Mouse (Mus musculus) cerebellum, adult 2 months (tissue): ENCODE data around the gene Zfp616. TPM values are rescaled to one million over a fixed set of nuclear protein-coding genes. Genes with fewer than 3 reads are reported as not detected.

Experiments used
- DNase-seq, 2 experiments: peaks; one replicate each; pipeline ENCODE4 v3.0.0; 2021
- H3K27ac ChIP-seq: fragments of 200-500 bp; 2 replicates; pipeline ENCODE4 v1.5.1; 2012; ENCODE audit warnings: low read length, control low read depth, inconsistent platforms; ENCODE audit not compliant: insufficient read depth
- H3K27me3 ChIP-seq: fragments of 200-500 bp; 2 replicates; pipeline ENCODE4 v1.6.1; 2012; ENCODE audit warnings: inconsistent platforms, mild to moderate bottlenecking, low read length, moderate library complexity; ENCODE audit not compliant: control insufficient read depth, insufficient read depth
- H3K4me1 ChIP-seq: fragments of 200-500 bp; 2 replicates; pipeline ENCODE4 v1.6.1; 2011; ENCODE audit warnings: low read length; ENCODE audit not compliant: control insufficient read depth, insufficient read depth
- H3K4me3 ChIP-seq: fragments of 200-500 bp; replicated peaks from 2 replicates; pipeline ENCODE3; 2011; ENCODE audit warnings: mild to moderate bottlenecking, low read depth, low read length, control low read depth; ENCODE audit not compliant: insufficient read depth
- CTCF ChIP-seq: fragments of 200-500 bp; IDR thresholded peaks from 2 replicates; pipeline ENCODE4 v1.5.1; 2011; ENCODE audit warnings: low read depth, mild to moderate bottlenecking, control low read depth, low read length, moderate library complexity, borderline replicate concordance; ENCODE audit not compliant: insufficient read depth
- POLR2A ChIP-seq: fragments of 200-500 bp; IDR thresholded peaks from 2 replicates; pipeline ENCODE4 v1.6.1; 2011; ENCODE audit warnings: low read length, control low read depth, borderline replicate concordance; ENCODE audit not compliant: insufficient read depth
- WGBS: fragments of 180-500 bp; shearing (Covaris S2); methylation state at CpG from one replicate; pipeline ENCODE4 v1.1.7; 2018; 5-methylcytosine and 5-hydroxymethylcytosine counted together
- polyA plus RNA-seq: library from polyadenylated mRNA; depleted of rRNA; stranded (reverse); fragments of >200 nt; gene quantifications from 2 replicates; pipeline ENCODE4 v1.2.3, GENCODE M21; 2012; rRNA removed

Zfp616 gene
- not detected in 2 replicates for polyA plus RNA-seq

- Histone ChIP-seq H3K4me3 (no peak within 1 kb of the TSS), H3K27me3 (no peaks in the 10 kb centered on the region), H3K4me1 (no peaks in the 10 kb centered on the region), H3K27ac (no peak within 1 kb of the TSS)
- TF ChIP-seq CTCF, result no peak
- TF ChIP-seq POLR2A, result no peak
- WGBS, result 88% methylated on average over 1 of the region's 1 CpGs
- no peak for DNase-seq
Measured at GRCm38 (mm10) chr11:74069655-74070054, at the start of gene Zfp616. Gene Zfp616 (plus strand): TSS chr11:74069955.

- Histone ChIP-seq H3K4me1 (no peaks in the 10 kb centered on the region), H3K27me3 (no peaks in the 10 kb centered on the region), H3K27ac (no peak overlapping the region), H3K4me3 (no peak overlapping the region)
- no peak for DNase-seq
- no peak for TF ChIP-seq POLR2A
- TF ChIP-seq CTCF, result no peak
- WGBS, result 58% methylated on average over 3 of the region's 3 CpGs
Measured at GRCm38 (mm10) chr11:74051347-74051746, 18.4 kb upstream of the Zfp616 start.

- Histone ChIP-seq H3K27ac (no peak within 1 kb of the TSS), H3K4me1 (no peaks in the 10 kb centered on the region), H3K27me3 (no peaks in the 10 kb centered on the region), H3K4me3 (no peak within 1 kb of the TSS)
- TF ChIP-seq POLR2A, result no peak
- no peak for TF ChIP-seq CTCF
- 78% methylated on average over 2 of the region's 2 CpGs for WGBS
- DNase-seq, result no peak
Measured at GRCm38 (mm10) chr11:74056451-74056850, 13.3 kb upstream of the Zfp616 start, which contains the start of the genes Olfr139 and Olfr399. Gene Olfr139 (minus strand): TSS chr11:74056551. Gene Olfr399 (minus strand): TSS chr11:74056615.

GRCm38 (mm10) chr11:74100724-74101123, 31.0 kb downstream of the Zfp616 start:
- Histone ChIP-seq H3K4me3 (no peak overlapping the region), H3K27me3 (no peaks in the 10 kb centered on the region), H3K4me1 (no peaks in the 10 kb centered on the region), H3K27ac (no peak overlapping the region)
- no peak for DNase-seq
- WGBS, result 75% methylated on average over 2 of the region's 2 CpGs
- no peak for TF ChIP-seq CTCF
- no peak for TF ChIP-seq POLR2A

- TF ChIP-seq CTCF (no peak), POLR2A (no peak)
- H3K27me3 ChIP-seq, result no peaks in the 10 kb centered on the region
- no peaks in the 10 kb centered on the region for H3K4me1 ChIP-seq
- DNase-seq, result no peak
- 44% methylated on average over 2 of the region's 2 CpGs for WGBS
- H3K4me3 ChIP-seq, result no peak overlapping the region
- H3K27ac ChIP-seq, result no peak overlapping the region
Measured at GRCm38 (mm10) chr11:74101507-74101906, 31.8 kb downstream of the Zfp616 start.

- H3K4me1 ChIP-seq, result no peaks in the 10 kb centered on the region
- no peak overlapping the region for H3K4me3 ChIP-seq
- DNase-seq, result no peak
- H3K27me3 ChIP-seq, result no peaks in the 10 kb centered on the region
- WGBS, result 14% methylated on average over 5 of the region's 5 CpGs
- TF ChIP-seq POLR2A (no peak), CTCF (no peak)
- no peak overlapping the region for H3K27ac ChIP-seq
Measured at GRCm38 (mm10) chr11:74105066-74105465, 35.3 kb downstream of the Zfp616 start.

- no peak within 1 kb of the TSS for H3K27ac ChIP-seq
- H3K4me1 ChIP-seq, result no peaks in the 10 kb centered on the region
- no peak for TF ChIP-seq CTCF
- TF ChIP-seq POLR2A, result no peak
- no peak for DNase-seq
- H3K4me3 ChIP-seq, result no peak within 1 kb of the TSS
- H3K27me3 ChIP-seq, result no peaks in the 10 kb centered on the region
Measured at GRCm38 (mm10) chr11:74113412-74113811, 43.7 kb downstream of the Zfp616 start, which contains the start of gene Olfr401. Gene Olfr401 (plus strand): TSS chr11:74113712.

Other genes with a start within 250 kb of the Zfp616 start
- not detected in 2 replicates for gene Olfr393, start 218.5 kb upstream of the Zfp616 start, polyA plus RNA-seq
- gene Olfr394, start 179.2 kb upstream of the Zfp616 start, polyA plus RNA-seq, result not detected in 2 replicates
- gene Olfr395, start 160.7 kb upstream of the Zfp616 start, polyA plus RNA-seq, result not detected in 2 replicates
- gene Olfr23, start 133.3 kb upstream of the Zfp616 start, polyA plus RNA-seq, result not detected in 2 replicates
- not detected in 2 replicates for gene Olfr397, start 109.1 kb upstream of the Zfp616 start, polyA plus RNA-seq
- not detected in 2 replicates for gene Olfr398, start 79.5 kb upstream of the Zfp616 start, polyA plus RNA-seq
- gene Olfr139, start 13.4 kb upstream of the Zfp616 start, polyA plus RNA-seq, result not detected in 2 replicates
- not detected in 2 replicates for gene Olfr399, start 13.3 kb upstream of the Zfp616 start, polyA plus RNA-seq
- gene Olfr401, start 43.8 kb downstream of the Zfp616 start, polyA plus RNA-seq, result not detected in 2 replicates
- gene Olfr402, start 83.6 kb downstream of the Zfp616 start, polyA plus RNA-seq, result not detected in 2 replicates
- gene Olfr403, start 116.3 kb downstream of the Zfp616 start, polyA plus RNA-seq, result not detected in 2 replicates
- not detected in 2 replicates for gene Olfr43, start 141.4 kb downstream of the Zfp616 start, polyA plus RNA-seq
- not detected in 2 replicates for gene Olfr406, start 189.9 kb downstream of the Zfp616 start, polyA plus RNA-seq
- not detected in 2 replicates for gene Olfr59, start 213.8 kb downstream of the Zfp616 start, polyA plus RNA-seq